Mouse (Mus musculus) CD4-positive, CD25-positive, alpha-beta regulatory T cell (primary cell): ENCODE data around the gene Fam20c. TPM values are rescaled to one million over a fixed set of nuclear protein-coding genes. Genes with fewer than 3 reads are reported as not detected.

Source experiments
- polyA plus RNA-seq: library from polyadenylated mRNA; unstranded; fragments of 100-300 nt; shearing (Covaris generic); gene quantifications from one replicate; pipeline ENCODE4 v1.2.1, GENCODE M21; 2017

Gene Fam20c
- polyA plus RNA-seq = not detected

DNA sequence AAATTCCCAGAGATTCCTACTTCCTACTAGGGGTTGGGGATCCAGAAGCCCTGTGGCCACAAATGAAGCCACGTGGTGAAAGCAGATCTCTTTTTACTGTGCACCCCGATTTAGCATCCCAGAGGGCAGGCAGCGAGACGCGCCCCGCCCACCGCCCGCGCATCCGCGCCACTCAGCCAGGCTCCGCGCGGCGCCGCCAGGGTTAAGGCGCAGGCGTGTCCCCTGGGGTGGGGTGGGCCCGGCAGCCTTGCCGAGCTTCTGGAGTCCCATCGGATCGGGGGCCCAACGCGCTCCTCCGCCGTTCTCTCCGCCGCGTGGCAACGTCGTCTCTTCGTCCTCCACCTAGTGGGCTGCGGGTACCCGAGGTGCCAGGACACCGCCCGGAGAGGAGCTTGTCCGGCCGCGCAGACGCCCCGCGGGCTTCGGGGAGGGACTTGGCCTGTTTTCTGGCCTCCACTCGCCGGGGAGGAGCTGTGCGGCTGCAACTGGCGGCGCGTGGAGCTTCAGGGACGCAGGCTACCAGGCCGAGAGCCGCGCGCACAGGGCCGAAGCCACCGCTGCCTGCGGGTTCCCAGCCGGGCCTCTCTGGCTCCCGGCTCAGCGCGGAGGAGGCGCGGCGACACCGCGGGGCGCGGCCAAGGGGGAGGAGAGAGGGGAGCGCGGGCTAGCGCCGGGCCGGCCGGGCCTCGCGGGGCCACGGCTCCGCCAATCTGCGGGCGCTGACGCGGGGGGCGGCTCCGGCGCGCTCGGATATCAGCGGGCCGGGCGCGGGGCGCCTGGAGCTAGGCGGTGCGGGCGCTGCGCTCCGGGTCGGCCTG is at the start of gene Fam20c:
Gene Fam20c, plus strand, starts transcription at position 212 of the 818 bp plus-strand sequence.

GRCm38 (mm10) chr5:138819780-138820179 is 65.5 kb downstream of the Fam20c start, which contains the start of gene Gm5294:
Gm5294 (plus strand) TSS chr5:138820080.

Other genes starting within 250 kb of the Fam20c start
- gene 1700123K08Rik, start 189.8 kb upstream of the Fam20c start, polyA plus RNA-seq = not detected
- 61.3 TPM for gene Zfp68, start 134.8 kb upstream of the Fam20c start, polyA plus RNA-seq
- gene A430033K04Rik, start 131.7 kb upstream of the Fam20c start, polyA plus RNA-seq = 7.9 TPM
- not detected for gene Gm5294, start 65.6 kb downstream of the Fam20c start, polyA plus RNA-seq
- 0.16 TPM for gene Pdgfa, start 242.9 kb downstream of the Fam20c start, polyA plus RNA-seq